Mouse (Mus musculus) stomach, embryonic 14.5 days (tissue): ENCODE data around the gene Tsnax. TPM values are rescaled to one million over a fixed set of nuclear protein-coding genes. Genes with fewer than 3 reads are reported as not detected.

Experiments
- ATAC-seq: fragments of 200-750 bp; cut with Nextera tagmentation; 2 replicates; pipeline ENCODE4 v1.8.0; 2017; ENCODE audit warnings: low read depth, moderate TSS enrichment; ENCODE audit not compliant: insufficient number of reproducible peaks, insufficient read depth, low FRiP score
- H3K27ac ChIP-seq: fragments of 300-500 bp; sonication (generic); 2 replicates; pipeline ENCODE4 v1.5.1; 2014; ENCODE audit warnings: mild to moderate bottlenecking, low read length, moderate library complexity, mixed read lengths
- H3K27me3 ChIP-seq: fragments of 300-500 bp; sonication (generic); 2 replicates; pipeline ENCODE4 v1.6.1; 2014; ENCODE audit warnings: low read length, control low read depth, mixed read lengths; ENCODE audit not compliant: control insufficient read depth, insufficient read depth
- H3K36me3 ChIP-seq: fragments of 300-500 bp; sonication (generic); 2 replicates; pipeline ENCODE4 v1.6.1; 2014; ENCODE audit warnings: mild to moderate bottlenecking, control low read depth, low read length, moderate library complexity, mixed read lengths; ENCODE audit not compliant: control insufficient read depth, insufficient read depth
- H3K4me1 ChIP-seq: fragments of 300-500 bp; sonication (generic); 2 replicates; pipeline ENCODE4 v1.6.1; 2014; ENCODE audit warnings: low read length, control low read depth, mixed read lengths; ENCODE audit not compliant: control insufficient read depth, insufficient read depth
- H3K4me2 ChIP-seq: fragments of 300-500 bp; sonication (generic); replicated peaks from 2 replicates; pipeline ENCODE4 v1.6.1; 2014; ENCODE audit warnings: low read depth, low read length, control low read depth
- H3K4me3 ChIP-seq: fragments of 300-500 bp; sonication (generic); 2 replicates; pipeline ENCODE4 v1.5.1; 2014; ENCODE audit warnings: low read depth, low read length, control low read depth
- H3K9ac ChIP-seq: fragments of 300-500 bp; sonication (generic); replicated peaks from 2 replicates; pipeline ENCODE4 v1.6.1; 2014; ENCODE audit warnings: low read depth, mild to moderate bottlenecking, control low read depth, low read length, moderate library complexity, mixed read lengths
- H3K9me3 ChIP-seq: fragments of 300-500 bp; sonication (generic); 2 replicates; pipeline ENCODE4 v1.6.1; 2016; ENCODE audit warnings: low read depth, low read length, control low read depth; ENCODE audit not compliant: control insufficient read depth
- WGBS: fragments of 180-500 bp; shearing (Covaris S2); extraction: QIAGEN DNeasy Blood & Tissue Kit; methylation state at CpG from one replicate; pipeline ENCODE4 v1.1.7; 2014; 5-methylcytosine and 5-hydroxymethylcytosine counted together
- polyA plus RNA-seq: library from polyadenylated mRNA; unstranded; fragments of >200 nt; fragmentation: Nextera tagmentation; extraction: Ambion mirVana; gene quantifications from 2 replicates; pipeline ENCODE4 v1.2.1, GENCODE M21; 2014

Tsnax gene
- polyA plus RNA-seq, 1 experiment from 2014 or later = 128 TPM

DNA sequence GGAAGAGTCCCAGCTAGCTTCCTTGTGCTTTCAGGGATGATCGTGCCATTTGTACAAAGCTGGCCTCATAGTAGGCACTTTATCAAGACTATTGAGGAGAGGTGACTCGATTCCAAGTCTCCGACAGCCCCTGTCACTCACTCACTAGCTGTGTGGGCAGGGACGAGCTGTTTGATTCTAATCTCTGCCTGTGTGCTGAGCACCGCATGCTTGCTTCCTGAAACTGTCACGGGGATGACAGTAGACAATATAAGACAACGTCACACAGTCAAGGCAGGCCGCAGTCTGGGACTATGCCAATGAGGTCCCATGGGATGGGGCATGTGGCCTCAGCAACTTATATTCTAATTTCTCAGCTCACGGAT, 54.8 kb downstream of the Tsnax start:
- Histone ChIP-seq H3K27ac (peak overlapping the region; percentile 62), H3K27me3 (no peaks in the 10 kb centered on the region), H3K4me3 (no peak overlapping the region), H3K4me1 (no peaks in the 10 kb centered on the region), H3K9me3 (no peaks in the 10 kb centered on the region), H3K36me3 (no peaks in the 10 kb centered on the region), H3K9ac (no peak overlapping the region), H3K4me2 (no peak overlapping the region)
- WGBS = 75% methylated on average over 9 of the region's 9 CpGs
- ATAC-seq = 0 out of 2 replicates have a peak, but pooled peaks have one; percentile 26

DNA sequence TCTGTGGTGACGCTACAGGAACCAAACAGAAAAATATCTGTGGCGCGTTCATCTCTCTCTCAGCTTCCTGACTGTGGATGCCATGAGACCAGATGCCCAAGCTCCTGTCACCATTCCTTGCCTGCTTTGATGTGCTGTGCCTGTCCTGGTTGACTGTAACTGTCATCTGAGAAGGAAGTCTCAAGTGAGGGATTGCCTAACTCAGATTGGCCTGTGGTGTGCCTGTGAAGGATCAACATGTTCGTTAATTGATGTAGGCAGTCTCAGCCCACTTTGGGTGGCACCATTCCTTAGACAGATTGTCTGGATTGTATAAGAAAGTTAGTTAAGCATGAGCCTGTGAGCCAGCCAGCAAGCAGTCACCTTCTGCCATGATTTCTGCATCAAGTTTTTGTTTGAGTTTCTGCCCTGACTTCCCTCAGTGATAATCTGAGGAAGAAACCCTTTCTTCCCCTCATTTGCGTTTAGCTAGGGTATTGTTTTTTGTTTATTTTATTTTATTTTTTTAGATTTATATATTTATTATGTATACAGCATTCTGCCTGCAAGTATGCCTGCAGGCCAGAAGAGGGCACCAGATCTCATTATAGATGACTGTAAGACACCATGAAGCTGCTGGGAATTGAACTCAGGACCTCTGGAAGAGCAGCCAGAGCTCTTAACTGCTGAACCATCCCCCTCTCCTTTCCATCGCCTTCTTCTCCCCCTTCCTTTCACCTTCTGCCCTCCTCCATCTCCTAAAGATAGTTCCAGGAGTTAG, 55.5 kb downstream of the Tsnax start:
- Histone ChIP-seq H3K4me3 (no peak overlapping the region), H3K9ac (no peak overlapping the region), H3K9me3 (no peaks in the 10 kb centered on the region), H3K27ac (peak overlapping the region; percentile 62; the same call in 1 of the 2 replicates), H3K4me2 (no peak overlapping the region), H3K27me3 (no peaks in the 10 kb centered on the region), H3K4me1 (no peaks in the 10 kb centered on the region), H3K36me3 (no peaks in the 10 kb centered on the region)
- no peak for ATAC-seq
- 83% methylated on average over 6 of the region's 6 CpGs for WGBS

- Histone ChIP-seq H3K27me3 (no peaks in the 10 kb centered on the region), H3K27ac (no peak overlapping the region), H3K4me2 (no peak overlapping the region), H3K36me3 (no peaks in the 10 kb centered on the region), H3K4me3 (no peak overlapping the region), H3K9ac (no peak overlapping the region), H3K9me3 (no peaks in the 10 kb centered on the region), H3K4me1 (no peaks in the 10 kb centered on the region)
- WGBS = 69% methylated on average over 7 of the region's 7 CpGs
- no peak for ATAC-seq
These were observed 56.5 kb downstream of the Tsnax start for GRCm38 (mm10) chr8:125069304-125069703.

DNA sequence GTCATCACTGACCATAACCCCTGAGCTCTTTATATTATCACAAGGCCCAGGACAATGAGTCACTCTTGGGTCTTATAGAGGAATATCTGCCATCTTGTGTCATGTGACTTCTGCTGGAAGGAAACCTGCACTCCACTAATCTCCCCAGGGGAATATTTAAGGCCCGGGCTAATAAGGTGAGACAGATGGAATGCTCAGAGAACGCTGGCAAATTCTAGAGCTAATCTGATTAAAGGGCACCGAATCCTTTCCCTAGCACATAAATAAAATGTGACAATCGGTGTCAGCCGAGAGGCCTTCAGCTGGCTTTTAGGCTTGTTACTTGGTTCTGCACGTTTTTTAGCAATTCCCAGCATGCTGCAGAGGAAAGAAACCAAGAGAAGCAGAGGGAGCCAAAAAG, 56.9 kb downstream of the Tsnax start:
- Histone ChIP-seq H3K27me3 (no peaks in the 10 kb centered on the region), H3K27ac (no peak overlapping the region), H3K4me1 (no peaks in the 10 kb centered on the region), H3K9me3 (no peaks in the 10 kb centered on the region), H3K9ac (no peak overlapping the region), H3K4me3 (no peak overlapping the region), H3K4me2 (no peak overlapping the region), H3K36me3 (no peaks in the 10 kb centered on the region)
- WGBS = 63% methylated on average over 6 of the region's 6 CpGs
- no peak for ATAC-seq

DNA sequence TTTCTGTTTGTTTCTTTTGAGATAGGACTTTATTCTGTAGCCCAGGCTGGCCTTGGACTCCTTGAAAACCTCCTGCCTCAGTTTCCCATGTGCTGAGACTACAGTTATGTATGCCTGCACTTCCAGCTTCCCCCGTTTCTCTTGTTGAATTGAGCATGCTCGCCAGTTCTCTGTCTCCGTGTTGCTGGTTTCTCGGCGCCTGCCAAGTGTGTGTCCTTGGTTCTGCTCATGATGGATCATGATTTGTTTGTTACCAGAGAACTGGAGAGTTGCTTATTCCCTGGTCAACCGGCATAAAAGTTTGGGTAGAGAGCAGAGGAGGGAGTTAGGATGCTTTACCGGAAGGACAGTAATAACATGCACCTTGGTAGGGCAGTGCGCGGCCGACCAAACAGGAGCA, 61.3 kb downstream of the Tsnax start:
- no peak for ATAC-seq
- H3K4me3 ChIP-seq = no peak overlapping the region
- WGBS = 91% methylated on average over 10 of the region's 10 CpGs

GRCm38 (mm10) chr8:125074581-125074980, 61.8 kb downstream of the Tsnax start:
- ATAC-seq = no peak
- no peak overlapping the region for H3K4me3 ChIP-seq
- 75% methylated on average over 2 of the region's 2 CpGs for WGBS
- H3K27me3 ChIP-seq = no peaks in the 10 kb centered on the region
- H3K27ac ChIP-seq = no peak overlapping the region
- no peaks in the 10 kb centered on the region for H3K9me3 ChIP-seq
- H3K4me1 ChIP-seq = no peaks in the 10 kb centered on the region
- H3K36me3 ChIP-seq = no peaks in the 10 kb centered on the region
- no peak overlapping the region for H3K9ac ChIP-seq
- H3K4me2 ChIP-seq = no peak overlapping the region

More for the DNA sequence above, 61.3 kb downstream of the Tsnax start:
- H3K9me3 ChIP-seq = no peaks in the 10 kb centered on the region
- no peaks in the 10 kb centered on the region for H3K36me3 ChIP-seq
- no peak overlapping the region for H3K4me2 ChIP-seq
- no peak overlapping the region for H3K9ac ChIP-seq
- H3K27me3 ChIP-seq = no peaks in the 10 kb centered on the region
- H3K27ac ChIP-seq = no peak overlapping the region
- no peaks in the 10 kb centered on the region for H3K4me1 ChIP-seq

GRCm38 (mm10) chr8:125075389-125075788, 62.6 kb downstream of the Tsnax start:
- no peaks in the 10 kb centered on the region for H3K27me3 ChIP-seq
- no peak overlapping the region for H3K27ac ChIP-seq
- no peak overlapping the region for H3K4me3 ChIP-seq
- no peaks in the 10 kb centered on the region for H3K4me1 ChIP-seq
- H3K4me2 ChIP-seq = no peak overlapping the region
- ATAC-seq = no peak
- H3K9ac ChIP-seq = no peak overlapping the region
- H3K9me3 ChIP-seq = no peaks in the 10 kb centered on the region
- 80% methylated on average over 4 of the region's 4 CpGs for WGBS
- no peaks in the 10 kb centered on the region for H3K36me3 ChIP-seq

- Histone ChIP-seq H3K36me3 (no peaks in the 10 kb centered on the region), H3K4me2 (no peak overlapping the region), H3K9me3 (no peaks in the 10 kb centered on the region), H3K27me3 (no peaks in the 10 kb centered on the region), H3K4me1 (no peaks in the 10 kb centered on the region), H3K4me3 (no peak overlapping the region), H3K27ac (no peak overlapping the region), H3K9ac (no peak overlapping the region)
- no peak for ATAC-seq
- WGBS = 74% methylated on average over 8 of the region's 8 CpGs
These were observed 64.5 kb downstream of the Tsnax start for GRCm38 (mm10) chr8:125077326-125077725.
